Mouse (Mus musculus): ENCODE results near the gene Pde4b. TPM values are rescaled to one million over a fixed set of nuclear protein-coding genes. Genes with fewer than 3 reads are reported as not detected.
A peak's percentile ranks its signal among the peaks of the same experiment; 100 is the strongest.

Gene Pde4b
- polyA plus RNA-seq, 1 experiment: 6.7 TPM

GRCm38 (mm10) chr4:102302568-102302967 lies 215.2 kb downstream of the Pde4b start:
- Histone ChIP-seq H3K36me3 (ENCODE audit: control insufficient read depth, insufficient read depth) (no peaks in the 10 kb centered on the region), H3K4me2 (ENCODE audit: low read depth) (peak overlapping the region; percentile 36), H3ac (ENCODE audit: control insufficient read depth, insufficient read length) (no peak overlapping the region)

GRCm38 (mm10) chr4:102307661-102308297 lies 220.4 kb downstream of the Pde4b start:
- no peaks in the 10 kb centered on the region for H3K79me2 ChIP-seq (ENCODE audit: control insufficient read depth, insufficient read depth)
- H3K4me3 ChIP-seq: no peak overlapping the region
- H3K4me2 ChIP-seq (ENCODE audit: low read depth): no peak overlapping the region
- H3K36me3 ChIP-seq (ENCODE audit: control insufficient read depth, insufficient read depth): no peaks in the 10 kb centered on the region
- H3ac ChIP-seq (ENCODE audit: control insufficient read depth, insufficient read length): no peak overlapping the region
- TF ChIP-seq TCF12 (IDR thresholded peaks at IDR 0.05; ENCODE audit: insufficient read depth, poor library complexity, severe bottlenecking): no peak
- no peak for TF ChIP-seq MYOG (IDR thresholded peaks at IDR 0.05; ENCODE audit: control insufficient read depth in 1 of 3, insufficient read depth in 1 of 3, insufficient read length in 2 of 3, low read depth in 2 of 3)
- no peak for TF ChIP-seq E2F4 (IDR thresholded peaks at IDR 0.05; ENCODE audit: insufficient read depth)
- TF ChIP-seq SRF (IDR thresholded peaks at IDR 0.05; ENCODE audit: control insufficient read depth, insufficient read length, low read depth): no peak
- TF ChIP-seq MAX (IDR thresholded peaks at IDR 0.05; ENCODE audit: low read depth): no peak
- TF ChIP-seq USF1 (IDR thresholded peaks at IDR 0.05; ENCODE audit: low read depth): no peak
- no peak for TF ChIP-seq POLR2AphosphoS2 (IDR thresholded peaks at IDR 0.05; ENCODE audit: insufficient read length, low read depth)
- no peak for TF ChIP-seq REST (IDR thresholded peaks at IDR 0.05; ENCODE audit: insufficient read depth, insufficient read length)
- TF ChIP-seq TCF3 (IDR thresholded peaks at IDR 0.05; ENCODE audit: insufficient read length, low read depth): no peak
- TF ChIP-seq MYOD1 (IDR thresholded peaks at IDR 0.05; ENCODE audit: control insufficient read depth in 1 of 3, insufficient read length in 2 of 3, low read depth in 2 of 3): no peak
- TF ChIP-seq CEBPB (IDR thresholded peaks at IDR 0.05; ENCODE audit: insufficient read depth, poor library complexity, severe bottlenecking): no peak
- TF ChIP-seq POLR2A (IDR thresholded peaks at IDR 0.05; ENCODE audit: insufficient read length, low read depth): no peak
- H3K27me3 ChIP-seq (ENCODE audit: control insufficient read depth, insufficient read depth, insufficient read length): no peaks in the 10 kb centered on the region

More at GRCm38 (mm10) chr4:102302568-102302967, 215.2 kb downstream of the Pde4b start:
- H3K4me3 ChIP-seq: no peak overlapping the region
- H3K79me2 ChIP-seq (ENCODE audit: control insufficient read depth, insufficient read depth): no peaks in the 10 kb centered on the region
- no peaks in the 10 kb centered on the region for H3K27me3 ChIP-seq (ENCODE audit: control insufficient read depth, insufficient read depth, insufficient read length)
- TF ChIP-seq POLR2A (IDR thresholded peaks at IDR 0.05; ENCODE audit: insufficient read length, low read depth): no peak
- TF ChIP-seq CEBPB (IDR thresholded peaks at IDR 0.05; ENCODE audit: insufficient read depth, poor library complexity, severe bottlenecking): no peak
- no peak for TF ChIP-seq USF1 (IDR thresholded peaks at IDR 0.05; ENCODE audit: low read depth)
- TF ChIP-seq REST (IDR thresholded peaks at IDR 0.05; ENCODE audit: insufficient read depth, insufficient read length): no peak
- no peak for TF ChIP-seq E2F4 (IDR thresholded peaks at IDR 0.05; ENCODE audit: insufficient read depth)
- no peak for TF ChIP-seq MYOD1 (IDR thresholded peaks at IDR 0.05; ENCODE audit: control insufficient read depth in 1 of 3, insufficient read length in 2 of 3, low read depth in 2 of 3)
- no peak for TF ChIP-seq TCF12 (IDR thresholded peaks at IDR 0.05; ENCODE audit: insufficient read depth, poor library complexity, severe bottlenecking)
- TF ChIP-seq MAX (IDR thresholded peaks at IDR 0.05; ENCODE audit: low read depth): no peak
- TF ChIP-seq POLR2AphosphoS2 (IDR thresholded peaks at IDR 0.05; ENCODE audit: insufficient read length, low read depth): no peak
- TF ChIP-seq SRF (IDR thresholded peaks at IDR 0.05; ENCODE audit: control insufficient read depth, insufficient read length, low read depth): no peak
- no peak for TF ChIP-seq MYOG (IDR thresholded peaks at IDR 0.05; ENCODE audit: control insufficient read depth in 1 of 3, insufficient read depth in 1 of 3, insufficient read length in 2 of 3, low read depth in 2 of 3)
- TF ChIP-seq TCF3 (IDR thresholded peaks at IDR 0.05; ENCODE audit: insufficient read length, low read depth): no peak

- TF ChIP-seq REST (IDR thresholded peaks at IDR 0.05; ENCODE audit: insufficient read depth, insufficient read length): no peak
- no peak for TF ChIP-seq POLR2A (IDR thresholded peaks at IDR 0.05; ENCODE audit: insufficient read length, low read depth)
- TF ChIP-seq MYOD1 (IDR thresholded peaks at IDR 0.05; ENCODE audit: control insufficient read depth in 1 of 3, insufficient read length in 2 of 3, low read depth in 2 of 3): no peak
- TF ChIP-seq E2F4 (IDR thresholded peaks at IDR 0.05; ENCODE audit: insufficient read depth): no peak
- TF ChIP-seq TCF3 (IDR thresholded peaks at IDR 0.05; ENCODE audit: insufficient read length, low read depth): no peak
- TF ChIP-seq TCF12 (IDR thresholded peaks at IDR 0.05; ENCODE audit: insufficient read depth, poor library complexity, severe bottlenecking): no peak
- no peak for TF ChIP-seq CEBPB (IDR thresholded peaks at IDR 0.05; ENCODE audit: insufficient read depth, poor library complexity, severe bottlenecking)
- TF ChIP-seq USF1 (IDR thresholded peaks at IDR 0.05; ENCODE audit: low read depth): no peak
- no peak for TF ChIP-seq POLR2AphosphoS2 (IDR thresholded peaks at IDR 0.05; ENCODE audit: insufficient read length, low read depth)
- TF ChIP-seq MAX (IDR thresholded peaks at IDR 0.05; ENCODE audit: low read depth): no peak
- Histone ChIP-seq H3K4me3 (no peak overlapping the region), H3K79me2 (ENCODE audit: control insufficient read depth, insufficient read depth) (no peaks in the 10 kb centered on the region), H3K36me3 (ENCODE audit: control insufficient read depth, insufficient read depth) (no peaks in the 10 kb centered on the region), H3K27me3 (ENCODE audit: control insufficient read depth, insufficient read depth, insufficient read length) (no peaks in the 10 kb centered on the region), H3K4me2 (ENCODE audit: low read depth) (no peak overlapping the region), H3ac (ENCODE audit: control insufficient read depth, insufficient read length) (no peak overlapping the region)
Observed at GRCm38 (mm10) chr4:102310630-102311029, 223.3 kb downstream of the Pde4b start.

GRCm38 (mm10) chr4:102316011-102316410 lies 228.7 kb downstream of the Pde4b start:
- Histone ChIP-seq H3K4me2 (ENCODE audit: low read depth) (no peak overlapping the region), H3K36me3 (ENCODE audit: control insufficient read depth, insufficient read depth) (no peaks in the 10 kb centered on the region), H3K4me3 (no peak overlapping the region), H3ac (ENCODE audit: control insufficient read depth, insufficient read length) (no peak overlapping the region), H3K27me3 (ENCODE audit: control insufficient read depth, insufficient read depth, insufficient read length) (no peaks in the 10 kb centered on the region), H3K79me2 (ENCODE audit: control insufficient read depth, insufficient read depth) (no peaks in the 10 kb centered on the region)
- TF ChIP-seq MYOD1 (IDR thresholded peaks at IDR 0.05; ENCODE audit: control insufficient read depth in 1 of 3, insufficient read length in 2 of 3, low read depth in 2 of 3) (no peak), TCF12 (IDR thresholded peaks at IDR 0.05; ENCODE audit: insufficient read depth, poor library complexity, severe bottlenecking) (no peak), POLR2AphosphoS2 (IDR thresholded peaks at IDR 0.05; ENCODE audit: insufficient read length, low read depth) (no peak), MYOG (IDR thresholded peaks at IDR 0.05; ENCODE audit: control insufficient read depth in 1 of 3, insufficient read depth in 1 of 3, insufficient read length in 2 of 3, low read depth in 2 of 3) (no peak), REST (IDR thresholded peaks at IDR 0.05; ENCODE audit: insufficient read depth, insufficient read length) (no peak), SRF (IDR thresholded peaks at IDR 0.05; ENCODE audit: control insufficient read depth, insufficient read length, low read depth) (no peak), E2F4 (IDR thresholded peaks at IDR 0.05; ENCODE audit: insufficient read depth) (no peak), CEBPB (IDR thresholded peaks at IDR 0.05; ENCODE audit: insufficient read depth, poor library complexity, severe bottlenecking) (no peak), TCF3 (IDR thresholded peaks at IDR 0.05; ENCODE audit: insufficient read length, low read depth) (no peak), USF1 (IDR thresholded peaks at IDR 0.05; ENCODE audit: low read depth) (no peak), POLR2A (IDR thresholded peaks at IDR 0.05; ENCODE audit: insufficient read length, low read depth) (no peak)

Measured in myocyte (in vitro differentiated cells).